In genomic region chr5:14691995-14692394, GRCm38 (mm10) we compare ENCODE assay signal across 18 mouse cellular contexts.
"Had no signal": no experiment of that assay in that cellular context is flagged by ENCODE, and none has a peak within 500 bp of the region (broad histone marks: within the 10 kb centered on the region; RNA-seq: fewer than 3 reads in every experiment).

No protein-coding gene starts in this region.

- H3K27ac ChIP-seq: macrophage; midbrain, embryonic 13.5 days; midbrain, embryonic 15.5 days; neural tube, embryonic 12.5 days had no signal

- ATAC-seq: midbrain, embryonic 13.5 days; midbrain, embryonic 15.5 days had no signal

- H3K9ac ChIP-seq: lung, embryonic 14.5 days; midbrain, embryonic 13.5 days; midbrain, embryonic 15.5 days; neural tube, embryonic 12.5 days had no signal

- H3K36me3 ChIP-seq: midbrain, embryonic 13.5 days; midbrain, embryonic 15.5 days; neural tube, embryonic 12.5 days had no signal

- H3K27me3 ChIP-seq: megakaryocyte, embryonic 14.5 days; midbrain, embryonic 13.5 days; midbrain, embryonic 15.5 days; neural tube, embryonic 12.5 days had no signal

- DNase-seq: lung, adult 18-20 months; lung, embryonic 14.5 days; lung, postnatal 14 days; lung, postnatal 36 days; retina, postnatal 1 day; right cerebral cortex, adult 18-20 months; right cerebral cortex, postnatal 25 days; right cerebral cortex, postnatal 4 days; spleen, adult 18-20 months; thymus, adult 2 months; thymus, postnatal 25 days; thymus, postnatal 4 days had no signal

- H3K4me2 ChIP-seq: lung, embryonic 14.5 days; midbrain, embryonic 11.5 days; midbrain, embryonic 13.5 days; midbrain, embryonic 15.5 days; neural tube, embryonic 12.5 days had no signal

- H3K9me3 ChIP-seq: midbrain, embryonic 13.5 days; midbrain, embryonic 15.5 days; neural tube, embryonic 12.5 days had no signal

- H3K4me1 ChIP-seq: megakaryocyte, embryonic 14.5 days; midbrain, embryonic 13.5 days; midbrain, embryonic 15.5 days; neural tube, embryonic 12.5 days had no signal

- H3K4me3 ChIP-seq: megakaryocyte, embryonic 14.5 days; midbrain, embryonic 13.5 days; midbrain, embryonic 15.5 days; neural tube, embryonic 12.5 days had no signal
